Mouse (Mus musculus): ENCODE results near the gene Nt5e. TPM values are rescaled to one million over a fixed set of nuclear protein-coding genes. Genes with fewer than 3 reads are reported as not detected.

Nt5e gene
- polyA plus RNA-seq, 1 experiment from 2014 or later: 3.1 TPM

DNA sequence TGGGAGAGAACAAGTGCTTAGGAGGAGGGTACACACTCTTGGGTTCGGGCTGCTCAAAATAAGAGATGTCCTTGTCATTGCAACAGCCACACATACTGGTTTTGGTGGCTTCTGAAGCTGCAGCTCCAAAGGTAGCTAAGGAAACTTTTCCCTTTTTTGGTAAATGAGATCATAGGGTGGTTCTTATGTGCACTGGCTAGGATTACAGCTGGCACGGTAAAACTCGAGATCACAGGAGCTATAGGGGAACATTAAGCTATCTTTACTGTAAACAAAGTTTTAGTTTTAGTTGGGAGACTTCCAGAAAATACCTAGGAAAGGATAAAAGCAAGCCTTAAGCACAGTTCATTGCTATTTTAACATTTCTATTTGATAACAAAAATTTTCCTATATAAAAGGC lies 24.2 kb downstream of the Nt5e start:
- Histone ChIP-seq H3K9ac (ENCODE audit: low read length) (no peak overlapping the region), H3K27ac (ENCODE audit: low read depth) (no peak overlapping the region), H3K4me1 (replicated peaks; ENCODE audit: control insufficient read depth, insufficient read depth, low read length) (no peaks in the 10 kb centered on the region), H3K27me3 (replicated peaks; ENCODE audit: control insufficient read depth, insufficient read depth, low read length) (no peaks in the 10 kb centered on the region), H3K4me3 (ENCODE audit: low read depth, low read length) (no peak overlapping the region), H3K9me3 (ENCODE audit: control insufficient read depth, low read length) (no peaks in the 10 kb centered on the region), H3K36me3 (ENCODE audit: control insufficient read depth, insufficient read depth, low read length) (no peaks in the 10 kb centered on the region), H3K4me2 (ENCODE audit: low read length) (no peak overlapping the region)
- ATAC-seq (replicated peaks; ENCODE audit: low FRiP score, low TSS enrichment, low read depth): no peak
- WGBS: 46% methylated on average over 3 of the region's 3 CpGs
- DNase-seq (ENCODE audit: low spot score): no peak

DNA sequence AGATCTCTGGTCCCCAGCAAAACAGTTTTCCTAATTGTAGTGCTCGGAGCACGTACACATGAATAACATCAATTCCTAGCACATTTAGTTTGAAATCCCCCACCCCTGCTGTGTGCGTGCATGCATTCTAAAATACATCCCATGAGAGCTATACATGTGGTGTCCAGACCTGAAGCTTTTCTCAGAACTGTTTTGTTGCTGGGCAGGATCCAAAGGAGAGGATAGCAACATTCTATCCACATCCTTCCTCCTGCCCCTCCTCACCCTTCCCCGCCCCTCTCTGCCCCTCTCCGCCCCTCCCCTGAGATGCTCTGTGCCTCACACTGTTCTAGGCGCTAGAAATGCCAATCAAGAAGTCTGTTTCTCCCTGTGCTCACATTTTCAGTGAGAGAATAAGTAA lies 25.7 kb downstream of the Nt5e start:
- no peak overlapping the region for H3K4me2 ChIP-seq (ENCODE audit: low read length)
- no peak for DNase-seq (ENCODE audit: low spot score)
- no peak for ATAC-seq (replicated peaks; ENCODE audit: low FRiP score, low TSS enrichment, low read depth)
- no peak overlapping the region for H3K27ac ChIP-seq (ENCODE audit: low read depth)
- H3K9ac ChIP-seq (ENCODE audit: low read length): no peak overlapping the region
- 77% methylated on average over 6 of the region's 6 CpGs for WGBS
- no peak overlapping the region for H3K4me3 ChIP-seq (ENCODE audit: low read depth, low read length)
- H3K36me3 ChIP-seq (ENCODE audit: control insufficient read depth, insufficient read depth, low read length): no peaks in the 10 kb centered on the region
- H3K9me3 ChIP-seq (ENCODE audit: control insufficient read depth, low read length): no peaks in the 10 kb centered on the region
- no peaks in the 10 kb centered on the region for H3K4me1 ChIP-seq (replicated peaks; ENCODE audit: control insufficient read depth, insufficient read depth, low read length)
- H3K27me3 ChIP-seq (replicated peaks; ENCODE audit: control insufficient read depth, insufficient read depth, low read length): no peaks in the 10 kb centered on the region

DNA sequence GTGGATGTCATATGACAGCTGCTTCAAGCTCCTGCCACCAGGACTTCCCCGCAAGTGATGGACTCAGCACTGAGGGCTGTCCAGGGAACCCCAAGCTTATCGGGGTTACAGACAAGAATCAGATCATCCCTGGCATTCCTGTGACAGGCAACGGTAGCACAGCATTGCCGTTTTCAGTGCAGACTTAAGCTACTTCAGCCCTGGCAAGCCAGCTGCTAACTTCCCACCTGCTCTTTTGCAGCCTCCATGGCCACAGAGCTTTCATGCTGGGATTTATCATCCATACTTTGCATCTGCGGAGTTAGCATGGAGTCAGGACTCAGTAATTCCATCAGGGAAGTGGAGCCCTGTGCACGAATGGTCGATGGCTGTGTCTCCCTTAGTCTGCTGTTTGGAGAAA lies 26.5 kb downstream of the Nt5e start:
- 90% methylated on average over 7 of the region's 7 CpGs for WGBS
- Histone ChIP-seq H3K27me3 (replicated peaks; ENCODE audit: control insufficient read depth, insufficient read depth, low read length) (no peaks in the 10 kb centered on the region), H3K4me1 (replicated peaks; ENCODE audit: control insufficient read depth, insufficient read depth, low read length) (no peaks in the 10 kb centered on the region), H3K27ac (ENCODE audit: low read depth) (no peak overlapping the region), H3K9me3 (ENCODE audit: control insufficient read depth, low read length) (no peaks in the 10 kb centered on the region), H3K36me3 (ENCODE audit: control insufficient read depth, insufficient read depth, low read length) (no peaks in the 10 kb centered on the region), H3K4me2 (ENCODE audit: low read length) (no peak overlapping the region), H3K9ac (ENCODE audit: low read length) (no peak overlapping the region), H3K4me3 (ENCODE audit: low read depth, low read length) (no peak overlapping the region)
- DNase-seq (ENCODE audit: low spot score) (no peak), ATAC-seq (replicated peaks; ENCODE audit: low FRiP score, low TSS enrichment, low read depth) (no peak)

DNA sequence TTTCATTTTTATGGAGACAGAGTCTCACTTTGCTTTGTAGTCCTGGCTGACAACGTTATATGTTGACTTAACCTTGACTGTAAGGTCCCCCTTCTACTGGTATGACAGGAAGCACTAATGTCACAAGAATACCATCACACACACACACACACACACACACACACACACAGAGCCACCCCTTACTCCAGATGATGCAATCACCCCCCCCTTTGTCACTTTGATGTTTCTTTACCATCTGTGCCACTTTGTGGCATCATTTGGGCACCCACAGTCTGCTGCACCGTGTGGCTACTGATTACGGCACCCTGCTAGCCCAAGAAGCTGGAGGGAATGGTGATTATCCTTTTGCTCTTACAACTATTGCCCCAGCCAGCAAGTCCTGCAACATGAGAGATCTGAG lies 30.2 kb downstream of the Nt5e start:
- WGBS: 61% methylated on average over 3 of the region's 3 CpGs
- no peak for DNase-seq (ENCODE audit: low spot score)

DNA sequence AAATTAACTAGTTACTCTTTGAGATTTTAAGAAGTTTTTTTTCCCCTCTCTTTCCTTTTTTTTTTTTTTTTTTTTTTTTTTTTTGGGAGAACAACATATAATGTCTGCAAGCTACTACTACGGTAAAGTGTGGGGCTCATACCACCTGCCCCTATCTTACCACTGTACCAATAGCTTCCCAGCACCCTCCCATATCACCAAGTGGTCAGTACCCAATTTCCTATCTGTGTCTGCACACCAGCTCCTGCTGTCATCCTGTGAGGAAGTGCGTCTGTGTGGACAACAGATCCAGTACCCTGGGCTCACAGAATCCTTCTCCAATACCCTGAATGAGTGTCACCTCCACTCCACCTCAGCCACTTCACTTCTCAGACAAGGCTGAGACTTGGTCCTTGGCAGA lies 32.1 kb downstream of the Nt5e start:
- Histone ChIP-seq H3K9me3 (ENCODE audit: control insufficient read depth, low read length) (no peaks in the 10 kb centered on the region), H3K27ac (ENCODE audit: low read depth) (no peak overlapping the region), H3K4me2 (ENCODE audit: low read length) (no peak overlapping the region), H3K9ac (ENCODE audit: low read length) (no peak overlapping the region), H3K4me3 (ENCODE audit: low read depth, low read length) (no peak overlapping the region), H3K4me1 (replicated peaks; ENCODE audit: control insufficient read depth, insufficient read depth, low read length) (no peaks in the 10 kb centered on the region), H3K27me3 (replicated peaks; ENCODE audit: control insufficient read depth, insufficient read depth, low read length) (no peaks in the 10 kb centered on the region), H3K36me3 (ENCODE audit: control insufficient read depth, insufficient read depth, low read length) (no peaks in the 10 kb centered on the region)
- DNase-seq (ENCODE audit: low spot score): no peak
- no peak for ATAC-seq (replicated peaks; ENCODE audit: low FRiP score, low TSS enrichment, low read depth)
- WGBS: 78% methylated on average over 2 of the region's 2 CpGs

More for the DNA sequence above, 30.2 kb downstream of the Nt5e start:
- H3K9ac ChIP-seq (ENCODE audit: low read length): no peak overlapping the region
- no peaks in the 10 kb centered on the region for H3K27me3 ChIP-seq (replicated peaks; ENCODE audit: control insufficient read depth, insufficient read depth, low read length)
- H3K36me3 ChIP-seq (ENCODE audit: control insufficient read depth, insufficient read depth, low read length): no peaks in the 10 kb centered on the region
- no peak overlapping the region for H3K4me3 ChIP-seq (ENCODE audit: low read depth, low read length)
- H3K9me3 ChIP-seq (ENCODE audit: control insufficient read depth, low read length): no peaks in the 10 kb centered on the region
- H3K4me1 ChIP-seq (replicated peaks; ENCODE audit: control insufficient read depth, insufficient read depth, low read length): no peaks in the 10 kb centered on the region
- H3K27ac ChIP-seq (ENCODE audit: low read depth): no peak overlapping the region
- no peak overlapping the region for H3K4me2 ChIP-seq (ENCODE audit: low read length)
- ATAC-seq (replicated peaks; ENCODE audit: low FRiP score, low TSS enrichment, low read depth): no peak

DNA sequence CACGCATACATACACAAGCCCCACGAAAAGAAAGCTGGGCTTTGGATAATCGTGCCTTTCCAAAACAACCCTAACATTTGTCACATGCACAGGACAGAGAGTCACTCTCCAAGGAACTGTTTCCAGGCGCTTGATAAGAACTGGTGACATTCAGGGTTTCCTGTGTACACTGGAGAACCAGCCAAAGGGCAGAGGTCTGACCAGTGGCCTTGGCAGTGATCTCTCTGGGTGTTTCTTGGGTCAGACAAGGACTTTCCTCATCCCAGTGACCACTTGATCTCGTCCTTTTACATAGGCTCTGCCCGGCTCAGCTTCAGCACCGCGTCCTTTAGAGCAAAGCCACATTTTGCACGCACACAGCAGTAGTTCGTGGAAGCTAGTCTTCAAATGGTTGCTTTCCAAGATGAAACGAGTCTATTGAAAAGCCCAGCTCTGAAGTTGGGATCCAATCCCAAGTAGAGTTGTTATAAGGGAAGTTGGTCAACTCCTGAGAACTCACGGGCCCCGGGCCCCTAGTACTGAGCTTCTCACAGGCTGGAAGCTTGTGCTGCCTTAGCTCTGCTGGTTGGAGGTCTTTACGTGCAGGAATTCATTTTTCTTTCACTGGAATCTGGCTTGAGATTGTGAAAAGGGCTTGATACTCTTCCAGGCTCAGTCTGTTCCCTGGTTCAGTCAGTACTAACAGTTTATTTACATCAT lies 34.4 kb downstream of the Nt5e start:
- Histone ChIP-seq H3K4me2 (ENCODE audit: low read length) (no peak overlapping the region), H3K9ac (ENCODE audit: low read length) (no peak overlapping the region), H3K9me3 (ENCODE audit: control insufficient read depth, low read length) (no peaks in the 10 kb centered on the region), H3K4me3 (ENCODE audit: low read depth, low read length) (no peak overlapping the region), H3K4me1 (replicated peaks; ENCODE audit: control insufficient read depth, insufficient read depth, low read length) (no peaks in the 10 kb centered on the region), H3K27ac (ENCODE audit: low read depth) (no peak overlapping the region), H3K27me3 (replicated peaks; ENCODE audit: control insufficient read depth, insufficient read depth, low read length) (no peaks in the 10 kb centered on the region), H3K36me3 (ENCODE audit: control insufficient read depth, insufficient read depth, low read length) (no peaks in the 10 kb centered on the region)
- no peak for DNase-seq (ENCODE audit: low spot score)
- whole genome bisulfite sequencing: 77% methylated on average over 14 of the region's 14 CpGs
- ATAC-seq (replicated peaks; ENCODE audit: low FRiP score, low TSS enrichment, low read depth): no peak

DNA sequence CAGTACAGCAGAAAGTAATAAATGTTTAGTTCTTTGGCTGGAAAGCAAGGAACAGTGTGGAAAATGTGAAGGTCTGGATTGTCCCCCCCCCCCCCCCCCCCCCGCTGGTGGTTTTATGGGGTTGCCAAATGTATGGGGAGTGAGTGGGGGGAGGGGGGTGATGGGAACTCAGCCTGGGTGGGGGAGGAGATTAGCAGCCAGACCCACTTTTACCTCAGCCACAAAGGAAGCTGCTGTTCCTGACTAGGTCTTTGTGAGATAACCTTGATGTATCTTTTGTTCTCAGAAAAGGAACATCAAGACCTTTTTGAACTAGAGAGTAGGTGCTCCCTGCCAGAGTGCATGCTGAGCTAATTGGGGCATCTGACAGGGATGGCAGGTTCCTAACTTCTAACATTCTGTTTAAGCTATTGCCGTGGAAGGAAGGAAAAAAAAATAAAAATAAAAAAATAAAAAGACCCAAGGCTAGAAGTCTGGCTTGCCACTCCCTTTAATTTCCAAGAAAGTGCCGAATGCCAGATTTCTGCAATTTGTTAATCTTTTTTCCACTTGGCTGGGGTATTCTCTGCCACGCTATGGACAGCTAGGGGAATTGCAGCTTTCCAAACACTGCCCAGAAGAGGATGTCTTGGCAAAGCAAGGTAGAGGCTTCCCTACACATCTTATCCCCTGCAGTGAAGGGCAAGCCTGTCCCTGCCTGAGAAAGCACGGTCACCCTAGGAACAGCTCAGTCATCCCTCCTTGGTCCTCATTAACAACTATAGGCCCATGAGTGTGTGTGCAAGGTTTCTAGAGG lies 35.3 kb downstream of the Nt5e start:
- H3K4me3 ChIP-seq (ENCODE audit: low read depth, low read length): no peak overlapping the region
- H3K9ac ChIP-seq (ENCODE audit: low read length): no peak overlapping the region
- no peaks in the 10 kb centered on the region for H3K36me3 ChIP-seq (ENCODE audit: control insufficient read depth, insufficient read depth, low read length)
- WGBS: 41% methylated on average over 4 of the region's 5 CpGs
- ATAC-seq (replicated peaks; ENCODE audit: low FRiP score, low TSS enrichment, low read depth) (no peak), DNase-seq (ENCODE audit: low spot score) (no peak)
- H3K9me3 ChIP-seq (ENCODE audit: control insufficient read depth, low read length): no peaks in the 10 kb centered on the region
- H3K4me1 ChIP-seq (replicated peaks; ENCODE audit: control insufficient read depth, insufficient read depth, low read length): no peaks in the 10 kb centered on the region
- H3K27me3 ChIP-seq (replicated peaks; ENCODE audit: control insufficient read depth, insufficient read depth, low read length): no peaks in the 10 kb centered on the region
- H3K27ac ChIP-seq (ENCODE audit: low read depth): no peak overlapping the region
- no peak overlapping the region for H3K4me2 ChIP-seq (ENCODE audit: low read length)

DNA sequence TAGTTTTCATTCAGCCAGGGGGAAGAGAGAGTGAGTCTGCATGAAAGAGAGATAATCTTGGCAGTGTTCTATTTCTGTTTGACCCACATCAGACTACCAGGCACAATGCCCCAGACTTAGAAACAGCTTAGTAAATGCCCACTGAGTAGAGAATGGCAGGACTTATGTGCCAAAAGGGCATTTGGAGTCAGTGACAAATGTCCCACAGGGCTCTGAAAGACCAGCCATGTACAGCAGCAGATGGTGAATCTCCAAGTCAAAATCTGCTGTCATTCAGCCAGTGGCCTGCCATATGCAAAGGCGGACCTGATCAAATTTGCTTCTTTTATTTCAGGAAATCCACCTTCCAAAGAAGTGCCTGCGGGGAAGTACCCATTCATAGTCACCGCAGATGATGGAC lies 36.1 kb downstream of the Nt5e start:
- no peak overlapping the region for H3K4me2 ChIP-seq (ENCODE audit: low read length)
- H3K27ac ChIP-seq (ENCODE audit: low read depth): no peak overlapping the region
- no peaks in the 10 kb centered on the region for H3K9me3 ChIP-seq (ENCODE audit: control insufficient read depth, low read length)
- no peaks in the 10 kb centered on the region for H3K36me3 ChIP-seq (ENCODE audit: control insufficient read depth, insufficient read depth, low read length)
- no peak for ATAC-seq (replicated peaks; ENCODE audit: low FRiP score, low TSS enrichment, low read depth)
- H3K4me1 ChIP-seq (replicated peaks; ENCODE audit: control insufficient read depth, insufficient read depth, low read length): no peaks in the 10 kb centered on the region
- DNase-seq (ENCODE audit: low spot score): no peak
- no peak overlapping the region for H3K9ac ChIP-seq (ENCODE audit: low read length)
- H3K27me3 ChIP-seq (replicated peaks; ENCODE audit: control insufficient read depth, insufficient read depth, low read length): no peaks in the 10 kb centered on the region
- H3K4me3 ChIP-seq (ENCODE audit: low read depth, low read length): no peak overlapping the region
- 90% methylated on average over 3 of the region's 3 CpGs for WGBS

DNA sequence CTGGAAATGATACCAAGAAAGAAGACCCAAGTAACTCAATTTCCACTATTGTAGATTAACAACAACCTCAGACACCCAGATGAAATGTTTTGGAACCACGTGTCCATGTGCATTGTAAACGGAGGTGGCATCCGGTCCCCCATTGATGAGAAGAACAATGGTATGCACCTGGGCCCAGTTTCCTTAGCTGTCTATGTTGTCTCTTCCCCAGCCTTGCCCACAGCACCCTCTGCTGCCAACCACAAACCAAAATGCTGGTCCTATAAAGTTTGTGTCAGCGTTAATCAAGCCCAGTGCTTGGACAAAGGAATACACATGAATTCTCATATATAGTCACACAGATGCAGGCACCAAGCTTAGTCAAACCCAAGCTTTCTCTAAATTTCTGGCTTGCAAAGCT lies 39.3 kb downstream of the Nt5e start:
- Histone ChIP-seq H3K4me2 (ENCODE audit: low read length) (no peak overlapping the region), H3K4me3 (ENCODE audit: low read depth, low read length) (no peak overlapping the region), H3K9me3 (ENCODE audit: control insufficient read depth, low read length) (no peaks in the 10 kb centered on the region), H3K9ac (ENCODE audit: low read length) (no peak overlapping the region), H3K27ac (ENCODE audit: low read depth) (no peak overlapping the region), H3K36me3 (ENCODE audit: control insufficient read depth, insufficient read depth, low read length) (no peaks in the 10 kb centered on the region), H3K27me3 (replicated peaks; ENCODE audit: control insufficient read depth, insufficient read depth, low read length) (no peaks in the 10 kb centered on the region), H3K4me1 (replicated peaks; ENCODE audit: control insufficient read depth, insufficient read depth, low read length) (no peaks in the 10 kb centered on the region)
- no peak for DNase-seq (ENCODE audit: low spot score)
- WGBS: 84% methylated on average over 4 of the region's 4 CpGs
- no peak for ATAC-seq (replicated peaks; ENCODE audit: low FRiP score, low TSS enrichment, low read depth)
